Mouse (Mus musculus) megakaryocyte, embryonic 14.5 days (primary cell): Measurements from ENCODE around the gene Syne3.

Source experiments
- FLI1 ChIP-seq: IDR thresholded peaks from 2 replicates; pipeline ENCODE4 v1.6.1; 2012; ENCODE audit warnings: low read length, inconsistent platforms, mixed read lengths
- GATA1 ChIP-seq: IDR thresholded peaks from 3 replicates; pipeline ENCODE4 v1.6.1; 2012; ENCODE audit warnings: mixed read lengths, low read length, inconsistent platforms, borderline replicate concordance

- TF ChIP-seq GATA1 (no peak), FLI1 (no peak)
Measured at GRCm38 (mm10) chr12:105049813-105050212, 40.2 kb upstream of the Syne3 start.
